Mouse (Mus musculus): ENCODE results near the gene Rab8a. TPM values are rescaled to one million over a fixed set of nuclear protein-coding genes. Genes with fewer than 3 reads are reported as not detected.

Rab8a gene
- total RNA-seq, 2 experiments from 2014 or later: 40.9 to 41.9 TPM

DNA sequence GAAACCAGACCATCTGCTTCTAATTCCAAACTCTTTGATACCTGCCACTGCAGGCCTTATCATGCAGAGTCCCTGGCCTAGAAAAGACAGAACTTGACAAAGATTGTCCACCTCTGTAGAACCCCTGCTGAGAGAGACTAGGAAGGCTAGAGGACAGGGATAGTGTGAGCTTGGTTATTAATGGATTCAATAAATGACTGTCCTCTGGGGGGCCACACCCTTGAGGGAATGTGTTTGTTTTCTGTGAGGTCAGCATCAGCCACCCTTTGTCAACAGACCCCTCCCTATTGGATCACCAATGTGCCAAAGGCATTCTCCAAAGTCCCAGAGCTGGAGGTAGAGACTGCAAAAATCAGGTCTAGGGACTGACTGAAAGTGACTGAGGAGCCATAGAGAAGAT is 31.1 kb downstream of the Rab8a start:
- intact Hi-C loops (cut with DNase I): no loop called here
- DNase-seq (ENCODE audit: low spot score in 2 of 2): no peak

DNA sequence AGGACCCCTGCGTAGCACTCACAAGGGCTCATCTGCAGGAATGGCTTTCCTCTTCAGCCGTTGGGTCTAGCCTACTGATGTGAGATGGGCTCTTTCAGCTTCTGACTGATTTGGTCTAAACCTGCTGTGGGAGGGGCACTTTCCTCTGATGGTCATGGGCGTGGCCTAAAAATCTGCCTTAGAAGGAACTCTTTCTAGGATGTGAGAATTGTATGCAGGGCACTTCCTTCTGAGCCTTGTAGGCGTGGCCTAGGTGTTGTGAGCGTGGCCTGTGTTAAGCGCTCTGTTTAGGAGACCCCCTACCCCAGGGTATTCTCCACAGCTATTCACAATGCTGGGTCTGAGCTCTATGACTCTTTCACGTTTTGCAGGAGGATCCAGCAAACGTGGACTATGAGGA is 37.0 kb downstream of the Rab8a start:
- DNase-seq (ENCODE audit: low spot score in 2 of 2): no peak
- intact Hi-C loops (cut with DNase I): no loop called here

DNA sequence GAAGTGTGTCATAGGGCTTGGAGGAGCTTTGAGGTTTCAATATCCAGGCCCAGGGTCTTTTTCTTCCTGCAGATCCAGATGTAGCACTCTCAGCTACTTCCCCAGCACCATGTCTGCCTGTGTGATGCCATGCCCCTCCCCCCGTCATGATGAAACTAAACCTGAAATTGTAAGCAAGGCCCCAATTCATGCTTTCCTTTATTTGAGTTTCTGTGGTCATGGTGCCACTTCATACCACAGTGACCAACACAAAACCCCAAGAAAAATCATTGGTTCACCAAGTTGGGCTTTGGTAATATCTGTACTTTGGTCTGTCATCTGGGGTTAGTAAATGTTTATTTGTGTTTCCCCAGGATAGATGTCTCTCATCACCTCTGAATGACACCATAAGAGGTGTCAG is 47.6 kb downstream of the Rab8a start:
- no peak for DNase-seq (ENCODE audit: low spot score in 2 of 2)
- intact Hi-C loops (cut with DNase I): no loop called here

DNA sequence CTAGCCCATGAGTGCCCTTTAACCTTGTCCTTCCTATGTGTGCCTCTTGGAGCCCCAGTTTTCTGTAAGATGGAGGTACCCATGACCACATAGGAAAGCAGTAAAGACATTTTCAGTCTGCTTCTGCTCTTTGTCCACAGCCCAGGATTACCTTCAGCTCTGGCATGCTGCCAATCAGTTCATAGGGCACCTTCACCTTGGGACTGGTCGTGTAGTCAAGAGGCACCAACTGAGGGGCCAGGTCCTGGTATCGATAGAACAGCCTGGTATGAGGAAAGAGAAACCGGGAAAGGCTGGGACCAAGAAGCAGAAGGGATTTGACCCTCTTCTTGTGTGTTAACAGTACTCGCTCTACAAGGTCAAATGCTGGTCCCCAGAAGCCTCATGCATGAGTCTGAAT is 49.2 kb downstream of the Rab8a start:
- DNase-seq (ENCODE audit: low spot score in 2 of 2): no peak
- intact Hi-C loops (cut with DNase I): no loop called here

DNA sequence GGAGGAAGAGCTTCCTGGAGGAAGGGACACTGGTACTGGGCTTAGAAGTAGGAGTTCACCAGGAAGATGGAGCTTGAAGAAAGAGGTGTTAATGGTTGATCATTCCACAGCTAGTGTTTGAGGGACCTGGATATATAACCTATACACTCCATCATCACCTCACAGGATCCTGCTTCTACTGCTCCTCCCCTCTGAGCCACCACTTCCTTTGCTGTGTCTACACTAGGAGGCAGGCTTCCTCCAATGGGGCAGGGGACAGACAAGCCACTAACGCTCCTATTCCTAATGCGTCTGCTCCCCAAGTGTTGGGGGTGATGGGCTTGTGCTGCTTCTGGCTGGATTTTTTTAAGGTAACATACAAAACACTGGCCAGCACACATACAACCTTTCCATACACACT is 49.7 kb downstream of the Rab8a start:
- DNase-seq (ENCODE audit: low spot score in 2 of 2): no peak
- intact Hi-C loops (cut with DNase I): no loop called here

DNA sequence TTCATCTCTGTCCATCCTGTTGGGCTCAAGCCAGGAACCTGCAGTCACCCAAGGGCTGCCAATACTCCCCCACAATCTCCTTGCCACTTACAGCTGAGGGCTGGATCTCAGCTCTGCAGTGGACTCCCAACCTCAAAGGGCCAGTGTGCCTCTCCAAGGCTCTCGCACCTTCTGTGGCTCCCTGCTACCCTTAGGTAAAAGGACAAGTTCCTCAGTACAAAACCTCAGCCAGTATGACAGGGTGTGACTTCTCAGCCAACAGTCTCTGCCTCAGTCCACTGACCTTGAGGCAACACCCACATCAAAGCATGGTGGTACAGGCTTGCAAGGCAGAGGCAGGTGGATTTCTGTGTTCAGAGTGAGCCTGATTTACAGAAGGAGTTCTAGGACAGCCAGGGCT is 50.8 kb downstream of the Rab8a start:
- no peak for DNase-seq (ENCODE audit: low spot score in 2 of 2)
- intact Hi-C loops (cut with DNase I): no loop called here

DNA sequence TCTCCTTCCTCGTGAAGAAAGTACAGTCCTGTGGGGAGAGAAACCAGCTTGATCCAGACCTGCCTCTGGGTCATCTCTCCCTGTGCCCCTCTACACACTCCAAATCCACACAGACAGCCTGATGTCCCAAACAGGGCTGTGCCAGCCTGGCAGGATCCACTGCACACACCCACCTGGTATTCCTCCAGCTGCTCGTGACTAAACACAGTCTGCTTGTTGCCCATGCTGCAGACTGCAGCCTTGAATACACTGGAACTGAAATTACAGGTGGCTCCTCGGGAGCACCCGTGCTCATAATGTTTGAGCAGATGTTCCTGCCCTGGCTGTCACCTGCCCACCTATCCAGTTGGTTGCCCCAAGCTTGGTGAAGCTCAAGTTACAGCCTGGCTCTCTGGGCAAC is 51.8 kb downstream of the Rab8a start, which contains the start of gene Cib3:
TSS of gene Cib3 (minus strand) at position 87 of the 400 bp plus-strand sequence.
- intact Hi-C loops (cut with DNase I): no loop called here
- DNase-seq (ENCODE audit: low spot score in 2 of 2): peak; percentile 16 to 37

DNA sequence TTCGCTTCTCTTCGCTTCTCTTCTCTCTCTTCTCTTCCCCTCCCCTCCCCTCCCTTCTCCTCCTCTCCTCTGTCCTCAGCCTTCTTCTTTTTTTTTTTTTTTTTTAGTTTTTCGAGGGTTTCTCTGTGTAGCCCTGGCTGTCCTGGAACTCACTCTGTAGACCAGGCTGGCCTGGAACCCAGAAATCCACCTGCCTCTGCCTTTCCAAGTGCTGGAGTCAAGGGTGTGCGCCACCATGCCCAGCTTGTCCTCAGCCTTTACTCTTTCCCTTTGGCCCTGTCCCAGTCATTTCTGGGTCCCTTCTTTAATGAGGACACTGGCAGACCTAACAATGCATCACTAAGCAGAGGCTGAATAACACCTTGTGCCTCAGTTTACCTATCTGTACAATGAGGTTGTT is 52.5 kb downstream of the Rab8a start, which contains the start of gene Gm11034:
TSS of gene Gm11034 (minus strand) at position 101 of the 400 bp plus-strand sequence.
- intact Hi-C loops (cut with DNase I): no loop called here
- no peak for DNase-seq (ENCODE audit: low spot score in 2 of 2)

DNA sequence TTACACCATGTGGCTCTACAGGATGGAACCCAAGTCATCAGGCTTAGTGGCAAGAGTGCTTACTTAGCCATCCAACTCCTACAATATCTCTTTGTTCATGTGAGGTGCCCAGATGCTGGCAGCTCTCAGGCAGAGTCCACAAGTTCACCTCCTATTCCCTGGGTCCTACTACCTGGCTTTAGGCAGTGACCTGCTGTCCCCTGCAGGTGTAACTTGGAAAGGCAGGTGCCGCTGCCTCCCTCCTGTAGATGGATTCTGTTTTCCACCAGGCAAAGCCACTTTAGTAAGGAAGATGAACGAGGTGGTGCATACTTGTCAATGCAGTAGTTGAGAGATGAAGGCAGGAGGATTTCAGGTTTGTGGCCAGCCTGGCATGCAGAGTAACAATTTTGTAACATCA is 54.1 kb downstream of the Rab8a start:
- DNase-seq (ENCODE audit: low spot score in 2 of 2): no peak
- intact Hi-C loops (cut with DNase I): no loop called here

DNA sequence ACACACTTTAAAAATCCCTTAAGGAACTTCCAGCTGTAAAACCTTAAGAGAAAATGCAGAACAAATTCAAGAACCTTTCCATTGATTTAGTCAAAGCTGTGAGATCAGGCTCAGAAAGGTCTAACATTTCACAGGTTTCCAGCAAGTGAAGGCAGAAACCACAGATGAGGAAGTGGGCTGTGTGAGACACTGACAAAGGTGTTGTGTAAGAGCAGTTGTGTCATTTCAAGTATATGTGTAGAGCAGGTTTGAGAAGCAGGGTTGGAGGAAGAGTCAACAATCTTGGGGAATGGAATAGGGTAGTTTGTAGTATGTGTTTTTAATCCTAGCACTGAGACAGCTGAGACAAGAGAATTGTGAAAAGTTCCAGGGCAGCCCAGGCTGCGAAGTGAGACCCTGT is 54.9 kb downstream of the Rab8a start:
- intact Hi-C loops (cut with DNase I): no loop called here
- DNase-seq (ENCODE audit: low spot score in 2 of 2): no peak

DNA sequence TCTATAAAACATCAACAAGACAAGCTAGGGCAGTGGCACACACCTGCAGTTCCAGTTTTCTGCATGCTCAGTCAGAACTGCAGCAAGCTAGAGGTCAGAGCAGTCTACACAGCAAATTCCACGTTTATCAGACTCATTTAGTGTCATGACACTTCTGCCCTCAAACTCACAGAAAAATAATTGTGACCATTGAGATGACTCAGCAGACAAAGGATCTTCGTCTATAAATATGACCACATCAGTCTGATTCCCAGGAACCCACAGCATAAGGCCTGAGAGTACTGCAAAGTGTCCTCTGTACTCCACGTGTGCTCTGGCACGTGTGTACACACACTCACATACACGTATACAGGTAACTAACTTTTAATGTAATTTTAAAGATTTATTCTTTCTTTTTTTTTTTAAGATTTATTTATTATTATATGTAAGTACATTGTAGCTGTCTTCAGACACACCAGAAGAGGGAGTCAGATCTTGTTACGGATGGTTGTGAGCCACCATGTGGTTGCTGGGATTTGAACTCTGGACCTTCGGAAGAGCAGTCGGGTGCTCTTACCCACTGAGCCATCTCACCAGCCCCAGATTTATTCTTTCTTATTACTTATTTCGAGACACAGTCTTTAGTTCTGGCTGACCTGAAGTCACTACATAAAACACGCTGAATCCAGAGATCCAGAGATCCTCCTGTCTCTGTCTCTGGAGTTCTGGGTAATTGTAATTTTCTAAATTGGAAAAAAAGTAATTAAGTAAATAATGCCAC is 58.0 kb downstream of the Rab8a start:
- intact Hi-C loops (cut with DNase I): no loop called here

DNA sequence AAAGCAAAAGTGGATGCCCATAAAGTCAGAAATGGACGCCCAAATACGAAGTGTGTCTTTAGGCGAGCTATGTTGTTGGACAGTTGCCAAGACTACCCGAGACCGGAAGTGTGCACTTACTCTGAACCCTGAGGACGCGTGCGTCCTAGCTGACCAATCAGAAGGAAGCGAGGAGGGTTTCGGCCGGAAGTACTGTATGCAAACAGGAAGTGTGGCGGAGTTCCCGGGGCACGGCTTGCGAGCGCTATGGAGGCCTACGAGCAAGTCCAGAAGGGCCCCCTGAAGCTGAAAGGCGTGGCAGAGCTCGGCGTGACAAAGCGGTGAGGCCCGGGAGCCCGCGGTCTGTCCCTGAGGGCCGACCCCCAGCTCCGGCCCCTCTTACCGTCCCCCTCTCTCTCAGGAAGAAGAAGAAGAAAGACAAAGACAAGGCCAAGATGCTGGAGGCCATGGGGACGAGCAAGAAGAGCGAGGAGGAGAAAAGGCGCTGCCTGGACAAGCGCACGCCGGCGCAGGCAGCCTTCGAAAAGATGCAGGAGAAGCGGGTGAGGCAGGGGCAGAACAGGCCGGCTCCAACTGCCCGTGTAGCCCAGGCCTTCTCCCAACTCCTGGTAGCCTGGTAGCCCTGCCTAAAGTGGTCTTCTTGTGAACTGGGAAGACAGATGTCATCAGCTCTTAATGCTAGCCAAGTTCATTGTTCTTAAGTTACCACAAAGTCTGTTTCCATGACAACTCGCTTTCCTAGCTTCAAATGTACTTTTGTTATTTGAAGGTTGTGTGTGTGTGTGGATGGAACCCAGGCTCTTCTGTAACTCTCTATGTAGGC is 58.8 kb downstream of the Rab8a start, which contains the start of gene Fam32a:
TSS of gene Fam32a (plus strand) at position 190 of the 823 bp plus-strand sequence.
- intact Hi-C loops (cut with DNase I): no loop called here
- peak; percentile 91 to 95 for DNase-seq (ENCODE audit: low spot score in 2 of 2)

More for the DNA sequence above, 58.0 kb downstream of the Rab8a start:
- DNase-seq (ENCODE audit: low spot score in 2 of 2): no peak

DNA sequence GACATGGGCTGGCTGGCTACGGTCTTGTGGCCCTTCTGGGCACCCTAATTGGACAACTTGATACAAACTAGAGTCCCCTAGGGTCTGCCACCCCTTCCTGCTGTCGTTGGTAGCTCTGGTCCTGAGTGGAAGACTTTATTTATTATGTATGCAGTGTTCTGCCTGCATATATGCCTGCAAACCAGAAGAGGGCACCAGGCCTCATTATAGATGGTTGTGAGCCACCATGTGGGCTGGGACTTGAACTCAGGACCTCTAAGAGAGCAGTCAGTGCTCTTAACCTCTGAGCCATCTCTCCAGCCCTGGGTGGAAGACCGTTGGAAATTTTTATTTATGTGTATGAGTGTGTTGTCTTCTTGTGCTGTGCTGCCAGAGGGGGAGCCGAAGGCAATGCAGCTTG is 59.8 kb downstream of the Rab8a start:
- intact Hi-C loops (cut with DNase I): no loop called here
- no peak for DNase-seq (ENCODE audit: low spot score in 2 of 2)

DNA sequence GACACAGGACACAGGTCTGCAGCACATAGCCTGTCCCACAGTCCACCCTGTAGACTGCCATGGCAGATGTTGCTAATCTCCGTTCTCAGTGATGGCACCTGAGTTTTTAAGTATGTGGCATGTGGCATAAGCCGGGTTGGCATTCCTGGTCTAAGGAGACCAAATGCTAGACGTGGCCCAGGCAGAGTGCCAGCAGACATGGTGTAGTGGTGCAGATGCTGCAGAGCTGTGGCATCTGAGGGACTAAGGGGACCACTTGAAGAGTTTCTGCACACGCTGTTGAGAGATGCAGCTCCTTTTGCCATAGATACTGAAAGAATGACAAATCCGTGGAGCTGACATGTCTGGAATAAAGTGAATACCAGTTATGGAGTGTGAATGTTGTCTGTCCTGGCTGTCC is 61.7 kb downstream of the Rab8a start:
- intact Hi-C loops (cut with DNase I): no loop called here
- no peak for DNase-seq (ENCODE audit: low spot score in 2 of 2)

Other genes starting within 250 kb of the Rab8a start
- gene Zfp961, start 210.2 kb upstream of the Rab8a start, total RNA-seq (2021): 10 to 100 TPM; 13.5 to 14.2 TPM
- not detected for gene Cyp4f18, start 151.6 kb upstream of the Rab8a start, total RNA-seq (2021)
- not detected for gene Olfr372, start 120.0 kb upstream of the Rab8a start, total RNA-seq (2021)
- gene Olfr373, start 78.0 kb upstream of the Rab8a start, total RNA-seq (2021): not detected
- not detected for gene Olfr374, start 54.2 kb upstream of the Rab8a start, total RNA-seq (2021)
- 10 to 100 TPM; 30.2 to 30.9 TPM for gene Tpm4, start 26.2 kb upstream of the Rab8a start, total RNA-seq (2021)
- not detected for gene Hsh2d, start 28.4 kb downstream of the Rab8a start, total RNA-seq (2021)
- gene Cib3, start 51.6 kb downstream of the Rab8a start, total RNA-seq (2021): under 1 TPM in 1 of 2 experiments, not detected in 1; 0.53 TPM
- not detected for gene Gm11034, start 52.4 kb downstream of the Rab8a start, total RNA-seq (2021)
- 10 to 100 TPM; 54.4 to 54.8 TPM for gene Fam32a, start 58.5 kb downstream of the Rab8a start, total RNA-seq (2021)
- gene Ap1m1, start 78.8 kb downstream of the Rab8a start, total RNA-seq (2021): 10 to 100 TPM; 84.5 to 91.3 TPM
- 1 to 10 TPM; 6.1 to 7.0 TPM for gene Gm10282, start 144.1 kb downstream of the Rab8a start, total RNA-seq (2021)
- 10 to 100 TPM; 13.6 to 18.2 TPM for gene Klf2, start 157.8 kb downstream of the Rab8a start, total RNA-seq (2021)